Mouse (Mus musculus) adrenal gland, adult 18-20 months (tissue): ENCODE data around the gene Taldo1. TPM values are rescaled to one million over a fixed set of nuclear protein-coding genes. Genes with fewer than 3 reads are reported as not detected.
"Not testable (repeated sequence)": the region's sequence is repeated elsewhere in the genome, so short reads cannot be mapped to it uniquely, and the experiment has no call there.

ENCODE experiments used
- DNase-seq, 2 experiments: peaks; one replicate each; pipeline ENCODE4 v3.0.0; 2021 to 2022; ENCODE audit warnings: low spot score in 2 of 2
- total RNA-seq, 2 experiments: library from RNA; stranded (reverse); gene quantifications; 1 replicate in 1 of 2; 2 replicates in 1 of 2; pipeline ENCODE4 v1.2.3; 2021

The Taldo1 gene
- total RNA-seq, 2 experiments from 2014 or later, result 677 to 814 TPM

DNA sequence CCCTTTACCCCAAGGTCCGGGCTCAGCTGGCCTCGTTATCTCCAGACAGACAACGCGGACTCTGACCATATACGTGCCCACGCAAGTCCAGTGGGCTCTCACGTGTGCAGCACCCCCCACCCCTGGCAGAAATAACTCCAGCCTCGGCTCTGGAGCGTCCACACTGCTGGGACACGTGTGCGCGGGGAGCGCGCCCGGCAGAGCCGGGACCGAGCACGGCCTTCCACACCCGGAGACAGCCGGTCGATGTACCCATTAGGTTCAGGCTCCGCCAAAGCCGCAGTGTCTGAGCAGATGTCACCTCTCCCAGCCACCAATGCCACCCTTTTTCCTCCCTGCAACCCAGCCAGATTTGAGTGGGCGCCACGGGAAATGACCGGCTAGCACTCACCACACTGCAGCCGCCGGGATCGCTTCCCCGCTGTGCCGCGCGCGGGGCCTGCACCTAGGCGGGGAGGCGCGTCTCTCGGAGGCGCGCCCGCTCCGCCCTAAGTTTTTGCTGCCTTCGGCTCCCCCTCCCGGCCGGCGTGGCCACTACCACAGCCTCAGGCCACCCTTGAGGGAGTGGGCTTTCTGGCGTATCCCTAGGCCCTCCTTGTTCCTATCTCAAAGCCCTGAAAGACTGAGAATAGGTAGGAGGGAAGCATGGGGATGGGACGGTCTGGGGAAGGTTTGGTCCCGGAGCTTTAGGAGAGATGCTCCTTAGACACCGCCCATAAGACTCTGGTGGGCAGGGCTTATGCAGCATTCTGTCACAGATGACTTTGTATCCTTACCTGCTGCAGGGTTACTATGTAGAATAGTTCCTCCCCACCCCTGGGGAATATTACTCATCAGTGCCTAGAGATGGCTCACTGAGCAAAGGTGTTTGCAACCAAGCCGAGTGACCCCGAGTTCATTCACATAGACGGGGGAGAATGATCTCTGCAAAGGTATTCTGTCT lies 45.5 kb downstream of the Taldo1 start, which contains the start of gene Slc25a22:
Gene Slc25a22, minus strand, starts transcription at position 715 of the 943 bp plus-strand sequence.
- peak; percentile 82 to 85 for DNase-seq

DNA sequence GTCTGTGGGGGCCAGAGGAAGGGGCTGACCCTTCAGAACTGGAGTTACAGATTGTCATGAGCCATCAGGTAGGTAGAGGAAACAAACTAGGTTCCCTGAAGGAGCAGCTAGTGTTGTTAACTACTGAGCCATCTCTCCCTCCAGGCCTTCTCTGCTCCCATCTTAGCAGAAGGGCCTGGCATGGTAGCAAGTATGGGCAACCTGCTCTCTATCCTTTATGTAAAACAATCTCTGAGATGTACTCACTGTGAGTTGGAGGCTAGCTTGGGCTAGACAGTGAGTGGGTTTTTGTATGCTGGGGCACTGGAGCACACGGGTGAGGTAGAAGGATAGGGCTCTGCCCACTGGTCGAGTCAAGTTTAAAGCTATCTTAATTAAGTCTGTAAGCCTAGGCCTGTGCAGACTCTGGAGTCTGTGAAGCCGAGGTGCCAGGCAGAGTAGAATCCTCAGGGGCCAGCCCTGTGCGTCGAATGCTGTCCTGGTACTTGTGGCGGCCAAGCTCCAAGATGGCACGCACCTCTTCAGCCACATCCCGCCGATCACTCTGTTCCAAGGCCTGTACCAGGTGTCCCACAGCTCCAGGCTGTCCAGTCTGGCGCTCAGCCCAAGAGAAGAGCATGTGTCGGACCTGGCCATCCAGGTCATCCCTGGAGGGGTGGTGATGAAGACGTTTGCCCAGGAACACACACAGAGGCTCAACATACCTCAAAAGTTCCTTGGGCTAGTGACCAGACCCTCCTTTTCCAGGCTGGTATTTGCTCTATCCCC lies 46.4 kb downstream of the Taldo1 start:
- DNase-seq, result no peak

DNA sequence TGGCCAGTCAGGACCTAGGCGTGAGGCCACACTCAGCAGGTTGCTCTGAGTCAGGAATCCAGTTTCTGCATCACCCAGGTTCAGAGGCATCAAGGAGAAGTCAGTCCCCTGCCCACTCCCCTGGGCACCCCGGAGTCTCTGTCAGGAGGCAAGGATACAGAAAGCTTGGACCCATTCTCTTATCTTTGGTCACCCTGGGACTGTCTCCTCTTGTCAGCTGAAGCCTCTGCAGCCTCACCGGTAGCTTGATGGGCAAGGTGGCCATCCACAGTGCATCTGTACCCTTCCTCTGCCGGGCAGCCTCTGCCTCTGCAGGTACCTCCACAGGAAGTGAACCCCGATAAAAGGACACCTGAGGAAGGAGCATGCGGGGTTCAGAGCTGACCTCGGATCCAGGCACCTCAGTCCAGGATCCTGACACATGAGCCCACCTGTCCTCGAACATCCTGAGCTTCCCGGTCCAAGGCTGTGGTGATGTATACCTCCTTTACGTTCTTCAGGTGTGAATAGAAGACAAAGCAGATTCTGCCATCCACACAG lies 47.2 kb downstream of the Taldo1 start:
- no peak for DNase-seq

DNA sequence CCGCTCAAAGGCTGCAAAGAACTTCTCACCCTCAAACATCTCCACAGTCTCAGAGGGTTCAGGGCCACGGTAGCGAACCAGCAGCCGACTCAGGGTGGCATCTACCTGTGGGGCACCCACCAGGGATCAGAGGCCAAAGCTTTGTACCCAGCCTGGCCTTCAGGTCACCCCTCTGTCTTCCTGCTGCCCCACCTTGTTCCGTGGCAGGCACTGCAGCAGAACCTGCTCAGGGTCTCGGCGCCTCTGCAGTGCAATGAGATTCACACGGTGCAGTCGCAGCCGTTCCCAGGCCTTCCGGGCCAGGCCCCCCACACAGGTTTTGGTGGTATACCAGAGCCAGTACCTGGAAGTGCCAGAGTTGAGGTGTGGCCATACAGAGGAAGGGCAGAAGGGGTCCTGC lies 47.8 kb downstream of the Taldo1 start:
- no peak for DNase-seq

DNA sequence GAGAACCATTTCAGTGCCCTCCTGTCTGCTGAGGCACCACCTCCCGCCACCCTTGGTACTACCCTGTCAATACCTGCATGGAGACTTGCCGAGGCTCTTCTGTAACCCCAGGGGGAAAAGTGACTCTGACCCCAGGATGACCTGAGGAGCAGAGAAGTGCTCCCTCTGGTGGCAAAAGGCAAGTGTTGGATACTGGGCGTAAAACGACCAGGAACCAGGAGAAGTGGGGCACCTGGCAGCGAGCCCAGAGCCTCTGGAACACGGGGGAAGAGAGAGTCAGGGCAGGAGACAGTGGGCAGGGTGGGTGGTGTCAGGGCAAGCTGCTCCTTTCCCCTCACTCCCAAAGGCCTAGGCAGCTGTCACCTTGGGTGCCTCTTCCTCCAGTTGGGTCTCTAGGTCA lies 48.6 kb downstream of the Taldo1 start:
- DNase-seq, result no peak

DNA sequence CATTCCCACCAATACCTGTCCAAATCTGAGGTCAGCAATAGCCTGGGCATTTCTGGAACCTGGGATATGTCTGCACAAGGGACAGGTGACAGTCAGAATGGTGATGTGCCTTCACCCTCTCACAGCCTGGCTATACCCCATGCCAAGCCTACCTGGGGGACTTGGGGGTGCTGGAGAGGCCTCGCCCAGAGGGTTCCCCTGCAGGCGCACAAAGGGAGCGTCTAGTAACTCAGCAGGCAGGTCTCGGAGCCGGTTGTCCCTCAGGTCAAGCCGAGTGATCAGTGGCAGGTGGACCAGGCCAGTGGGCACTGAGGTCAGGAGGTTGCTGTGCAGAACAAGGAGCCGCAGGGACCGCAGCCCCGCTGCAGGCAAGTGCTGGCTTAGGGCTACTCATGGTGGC lies 49.5 kb downstream of the Taldo1 start:
- no peak for DNase-seq

DNA sequence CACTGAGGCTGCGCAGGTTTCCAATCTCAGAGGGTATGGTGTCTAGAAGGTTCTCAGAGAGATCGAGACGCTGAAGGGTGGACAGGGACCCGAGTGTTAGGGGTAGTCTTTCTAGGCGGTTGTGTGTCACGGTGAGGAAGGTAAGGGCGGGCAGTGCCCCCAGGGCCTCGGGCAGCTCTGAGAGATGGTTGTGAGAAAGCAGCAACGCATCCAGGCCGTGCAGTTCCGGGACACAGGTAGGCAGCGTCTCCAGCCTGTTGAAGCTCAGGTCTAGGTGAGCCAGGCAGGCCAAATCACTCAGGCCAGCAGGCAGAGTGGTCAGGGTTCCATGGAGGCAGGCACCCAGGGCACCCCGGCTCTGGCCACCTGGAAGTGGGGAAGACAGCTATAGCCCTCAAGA lies 50.2 kb downstream of the Taldo1 start:
- no peak for DNase-seq

DNA sequence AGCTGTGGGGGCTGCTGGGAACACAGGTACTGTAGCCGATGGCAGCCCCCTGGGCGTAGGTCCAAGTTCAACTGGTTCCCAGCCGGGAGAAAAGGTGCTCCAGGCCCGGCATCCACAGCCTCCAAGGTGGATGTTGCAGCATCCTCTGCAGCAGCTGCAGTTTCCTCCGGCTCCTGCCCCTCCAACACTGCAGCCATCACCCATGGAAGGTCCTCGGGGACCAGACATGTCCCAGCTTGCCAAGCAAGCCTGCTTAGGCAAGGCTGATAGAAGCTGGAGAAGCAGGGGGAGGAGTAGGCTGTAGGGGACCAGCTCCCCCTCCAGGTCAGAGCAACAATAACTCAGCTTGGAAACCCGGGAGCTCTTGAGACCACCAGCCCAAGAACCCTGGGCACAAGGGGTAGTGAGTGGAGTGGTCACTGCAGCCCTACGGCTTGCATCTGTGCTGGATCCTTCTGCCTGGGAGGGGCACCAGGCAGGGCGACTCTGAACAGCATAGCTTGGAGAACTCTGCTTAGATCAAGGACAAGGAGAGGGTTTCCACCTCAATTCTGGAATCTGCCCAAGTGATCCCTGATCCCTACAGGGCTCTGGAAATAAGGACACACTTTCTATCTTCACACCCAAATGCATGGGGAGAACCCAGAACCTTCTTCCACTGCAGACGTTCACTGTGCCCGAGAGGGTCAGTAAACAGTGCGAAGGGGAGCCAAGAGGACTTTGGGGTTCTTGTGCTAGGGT lies 51.3 kb downstream of the Taldo1 start:
- no peak for DNase-seq

DNA sequence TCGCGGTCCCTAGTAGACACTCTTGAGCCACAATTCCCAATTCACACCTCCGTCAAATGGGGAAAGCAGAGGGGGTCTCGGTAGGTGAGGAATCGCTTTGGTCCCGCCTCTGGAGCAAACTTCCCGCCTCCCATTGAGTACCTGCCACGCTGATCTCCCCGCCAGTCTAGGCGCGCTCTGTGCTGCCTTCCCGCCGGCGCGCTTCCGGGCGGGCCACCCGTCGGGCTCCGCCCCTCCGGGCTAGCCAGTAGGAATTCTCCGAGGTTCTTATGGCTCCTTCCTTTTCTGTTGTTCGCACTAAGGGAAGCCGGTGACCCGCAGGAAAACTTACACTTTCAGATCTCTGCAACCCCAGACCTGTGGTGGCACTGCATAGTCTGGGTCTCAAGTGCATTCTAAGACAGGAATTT lies 51.8 kb downstream of the Taldo1 start, which contains the start of gene Pidd1:
Gene Pidd1, minus strand, starts transcription at position 198 of the 410 bp plus-strand sequence.
- DNase-seq, result peak; percentile 45 to 62

DNA sequence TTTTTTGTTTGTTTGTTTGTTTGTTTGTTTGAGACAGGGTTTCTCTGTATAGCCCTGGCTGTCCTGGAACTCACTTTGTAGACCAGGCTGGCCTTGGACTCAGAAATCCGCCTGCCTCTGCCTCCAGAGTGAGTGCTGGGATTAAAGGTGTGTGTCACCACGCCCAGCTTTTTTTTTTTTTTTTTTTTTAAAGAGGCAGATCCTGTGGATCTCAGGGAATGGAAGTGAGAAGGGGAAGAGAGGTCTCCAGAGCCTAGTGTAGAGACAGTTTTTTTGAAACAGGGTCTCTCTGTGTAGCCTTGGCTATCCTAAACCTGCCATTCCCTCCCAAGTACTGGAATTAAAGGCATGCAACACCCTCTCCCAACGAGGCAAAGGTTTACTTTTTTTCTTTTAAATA lies 54.4 kb downstream of the Taldo1 start:
- DNase-seq, result not testable (repeated sequence)

DNA sequence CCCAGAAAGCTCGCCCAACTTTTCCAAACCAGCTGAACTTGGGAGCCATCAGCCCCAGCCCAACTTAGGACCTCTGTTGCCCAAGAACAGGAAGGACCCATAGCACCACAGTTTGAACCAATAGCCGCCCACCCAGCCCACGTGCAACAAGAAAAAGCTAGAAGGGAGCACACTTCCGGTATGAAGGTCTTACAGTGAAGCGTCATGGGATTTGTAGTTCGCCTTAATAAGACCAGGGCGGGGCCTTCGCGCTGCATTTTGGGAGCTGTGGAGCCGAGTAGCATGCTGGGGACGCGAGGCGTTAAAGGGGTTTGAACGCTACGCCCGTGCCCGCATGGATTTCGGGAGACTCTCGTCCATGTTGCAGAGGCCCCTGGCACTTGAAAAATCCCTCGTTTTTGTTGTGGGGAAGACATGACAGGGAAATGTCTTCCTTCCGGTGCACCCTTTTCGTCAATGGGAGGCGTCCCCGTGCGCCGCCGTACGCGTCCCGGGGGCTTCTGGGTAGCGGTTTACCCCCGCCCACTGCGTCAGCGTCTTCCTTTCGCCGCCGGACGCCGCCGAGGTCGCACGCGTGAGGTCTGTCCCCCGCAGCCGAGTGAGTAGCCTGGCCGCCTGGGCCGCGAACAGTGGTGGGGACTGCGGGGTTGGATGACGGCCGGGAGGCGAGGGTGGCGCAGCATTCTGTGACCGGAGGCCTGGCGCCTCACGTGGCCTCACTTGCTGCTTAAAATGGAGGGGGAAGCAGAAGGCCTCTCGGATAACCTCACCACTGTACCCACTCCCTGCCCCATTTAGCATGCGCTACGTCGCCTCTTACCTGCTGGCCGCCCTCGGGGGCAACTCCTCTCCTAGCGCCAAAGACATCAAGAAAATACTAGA lies 55.4 kb downstream of the Taldo1 start, which contains the start of gene Rplp2:
Gene Rplp2, plus strand, starts transcription at position 261 of the 882 bp plus-strand sequence.
- peak; percentile 94 to 95 for DNase-seq

DNA sequence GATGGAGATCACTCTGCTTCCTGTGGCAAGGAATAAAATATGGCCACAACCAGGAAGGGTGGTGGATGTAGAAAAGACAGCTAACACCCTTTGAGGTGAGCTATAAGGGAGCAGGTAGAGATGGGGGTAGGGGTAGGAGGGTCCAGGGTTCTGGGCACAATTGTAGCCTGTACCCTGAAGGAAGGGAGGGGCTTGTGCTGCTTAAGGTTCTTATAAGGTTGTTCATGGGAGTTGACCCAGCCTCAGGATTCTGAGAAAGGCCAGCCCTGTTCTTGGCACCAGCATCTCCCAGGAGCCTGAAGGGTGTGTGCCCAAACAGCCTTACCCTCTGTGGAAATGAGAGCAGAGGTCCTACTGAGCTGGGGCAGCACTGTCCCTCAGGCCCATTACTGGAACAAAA lies 59.9 kb downstream of the Taldo1 start:
- DNase-seq, result no peak

Other genes starting within 250 kb of the Taldo1 start
- gene Rnh1, start 219.3 kb upstream of the Taldo1 start, total RNA-seq, result 100 to 1,000 TPM; 218 to 327 TPM
- 10 to 100 TPM; 87.8 to 99.7 TPM for gene Hras, start 198.2 kb upstream of the Taldo1 start, total RNA-seq
- 1 to 10 TPM; 3.9 to 6.9 TPM for gene Lrrc56, start 198.0 kb upstream of the Taldo1 start, total RNA-seq
- gene Lmntd2, start 178.1 kb upstream of the Taldo1 start, total RNA-seq, result under 1 TPM; 0.13 to 0.33 TPM
- gene Rassf7, start 176.3 kb upstream of the Taldo1 start, total RNA-seq, result 1 to 10 TPM; 1.4 to 2.6 TPM
- 10 to 100 TPM; 75.8 to 76.0 TPM for gene Phrf1, start 163.4 kb upstream of the Taldo1 start, total RNA-seq
- gene Irf7, start 125.7 kb upstream of the Taldo1 start, total RNA-seq, result 1 to 10 TPM; 7.9 to 8.4 TPM
- 1 to 10 TPM; 1.6 to 9.5 TPM for gene Cdhr5, start 115.4 kb upstream of the Taldo1 start, total RNA-seq
- gene Sct, start 113.1 kb upstream of the Taldo1 start, total RNA-seq, result not detected
- under 1 TPM; 0.19 to 0.27 TPM for gene Drd4, start 100.2 kb upstream of the Taldo1 start, total RNA-seq
- gene Deaf1, start 64.5 kb upstream of the Taldo1 start, total RNA-seq, result 10 to 100 TPM; 21.9 to 30.3 TPM
- gene Tmem80, start 64.5 kb upstream of the Taldo1 start, total RNA-seq, result 10 to 100 TPM; 25.7 to 25.9 TPM
- 1 to 10 TPM; 1.9 to 2.7 TPM for gene Eps8l2, start 53.3 kb upstream of the Taldo1 start, total RNA-seq
- 10 to 100 TPM; 25.5 to 35.3 TPM for gene Gatd1, start 21.9 kb downstream of the Taldo1 start, total RNA-seq
- 1 to 10 TPM; 1.7 to 2.4 TPM for gene Cend1, start 37.3 kb downstream of the Taldo1 start, total RNA-seq
- 100 to 1,000 TPM; 104 to 105 TPM for gene Slc25a22, start 45.7 kb downstream of the Taldo1 start, total RNA-seq
- gene Pidd1, start 51.8 kb downstream of the Taldo1 start, total RNA-seq, result 1 to 10 TPM; 1.1 to 1.4 TPM
- gene Rplp2, start 55.2 kb downstream of the Taldo1 start, total RNA-seq, result 1,000 to 10,000 TPM in 1 of 2 experiments, 100 to 1,000 TPM in 1; 949 to 1,096 TPM
- gene Pnpla2, start 63.0 kb downstream of the Taldo1 start, total RNA-seq, result 1,000 to 10,000 TPM in 1 of 2 experiments, 100 to 1,000 TPM in 1; 739 to 1,290 TPM
- gene Cracr2b, start 68.9 kb downstream of the Taldo1 start, total RNA-seq, result 10 to 100 TPM; 11.2 to 12.5 TPM
- 100 to 1,000 TPM; 317 to 379 TPM for gene Cd151, start 75.2 kb downstream of the Taldo1 start, total RNA-seq
- gene Polr2l, start 82.9 kb downstream of the Taldo1 start, total RNA-seq, result 100 to 1,000 TPM; 104 to 114 TPM
- 10 to 100 TPM; 49.6 to 61.3 TPM for gene Tspan4, start 83.0 kb downstream of the Taldo1 start, total RNA-seq
- 10 to 100 TPM; 54.5 to 59.0 TPM for gene Chid1, start 147.7 kb downstream of the Taldo1 start, total RNA-seq
- gene Ap2a2, start 170.0 kb downstream of the Taldo1 start, total RNA-seq, result 10 to 100 TPM; 56.4 to 83.8 TPM